Mouse (Mus musculus): ENCODE measurements around the gene Unc93a2. TPM values are rescaled to one million over a fixed set of nuclear protein-coding genes. Genes with fewer than 3 reads are reported as not detected.
"Not testable (repeated sequence)": the region's sequence is repeated elsewhere in the genome, so short reads cannot be mapped to it uniquely, and the experiment has no call there.

Unc93a2 gene
- total and polyA plus RNA-seq, 3 experiments: 0.08 to 0.10 TPM; not detected in 1

DNA sequence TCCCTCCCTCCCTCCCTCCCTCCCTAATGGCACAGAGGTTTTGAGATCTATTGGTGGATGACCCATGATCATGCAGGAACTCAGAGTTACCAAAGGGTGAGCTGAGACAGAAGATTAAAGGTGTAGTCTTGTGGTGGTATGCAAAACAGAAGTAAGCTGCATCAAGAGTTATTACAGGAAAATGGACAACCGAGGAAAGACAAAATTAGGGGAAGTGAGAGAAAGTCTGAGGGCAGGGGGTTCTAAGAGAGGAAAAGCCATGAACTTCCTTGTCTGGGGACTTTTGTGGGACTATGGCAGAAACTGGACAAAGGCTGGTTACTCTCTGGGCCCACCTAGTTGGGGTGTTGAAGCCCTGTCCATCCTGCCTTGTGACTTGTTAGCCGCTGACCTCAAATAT, 11.0 kb upstream of the Unc93a2 start:
- H3K27ac ChIP-seq; H3K27me3 ChIP-seq (ENCODE audit: control insufficient read depth, insufficient read depth, low read length); H3K36me3 ChIP-seq (ENCODE audit: control insufficient read depth, insufficient read depth, low read length); H3K4me3 ChIP-seq; DNase-seq; H3K79me2 ChIP-seq (replicated peaks; ENCODE audit: control insufficient read depth, insufficient read depth, low read length); H3K9ac ChIP-seq (ENCODE audit: low read depth, low read length); intact Hi-C loops (cut with DNase I); H3K4me1 ChIP-seq (ENCODE audit: control insufficient read depth, insufficient read depth, low read length): not testable (repeated sequence)
- no CpG with 5 or more reads among the region's 2 CpGs for WGBS

DNA sequence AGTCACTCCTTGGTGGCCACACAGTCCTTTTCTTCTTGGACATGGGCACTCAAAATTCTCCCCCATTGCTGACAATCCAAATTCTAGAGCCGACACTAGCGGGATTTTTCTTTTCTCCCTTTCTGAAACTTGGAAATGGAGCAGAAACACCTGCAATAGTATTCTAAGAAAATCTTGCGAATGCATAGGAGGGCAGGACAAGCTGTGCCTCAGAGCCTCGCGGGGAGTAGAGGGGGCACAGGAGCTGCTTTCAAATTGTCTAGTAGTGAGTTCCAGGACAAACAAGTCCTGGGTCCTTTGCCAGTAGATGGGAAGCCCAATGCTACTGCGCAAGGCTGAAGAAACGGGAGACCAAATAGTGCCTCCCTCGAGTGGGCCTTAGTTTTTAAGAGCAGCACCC, 10.4 kb upstream of the Unc93a2 start:
- intact Hi-C loops (cut with DNase I); H3K4me1 ChIP-seq (ENCODE audit: control insufficient read depth, insufficient read depth, low read length); H3K4me3 ChIP-seq; DNase-seq; H3K9ac ChIP-seq (ENCODE audit: low read depth, low read length); H3K79me2 ChIP-seq (replicated peaks; ENCODE audit: control insufficient read depth, insufficient read depth, low read length); H3K36me3 ChIP-seq (ENCODE audit: control insufficient read depth, insufficient read depth, low read length); H3K27ac ChIP-seq; H3K27me3 ChIP-seq (ENCODE audit: control insufficient read depth, insufficient read depth, low read length): not testable (repeated sequence)
- WGBS: 92% methylated on average over 8 of the region's 8 CpGs

DNA sequence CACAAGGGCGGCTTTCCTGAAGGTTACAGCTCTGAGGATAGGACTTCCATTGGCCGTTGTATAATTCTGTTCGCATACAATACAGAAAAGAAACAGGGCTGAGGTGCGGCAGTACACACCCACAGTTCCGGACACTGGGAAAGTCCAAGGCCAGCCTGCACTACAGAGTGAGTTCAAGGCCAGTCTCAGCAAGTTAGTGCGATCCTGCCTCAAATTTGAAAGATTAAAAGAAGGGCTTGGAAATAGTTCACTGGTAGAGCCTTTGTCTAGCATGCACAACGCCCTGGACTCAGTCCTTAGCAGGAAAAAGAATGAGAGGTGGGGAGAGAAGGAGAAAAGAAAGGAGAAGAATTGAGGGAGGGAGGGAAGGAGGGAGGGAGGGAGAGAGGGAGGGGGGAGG, 9.9 kb upstream of the Unc93a2 start:
- DNase-seq; H3K36me3 ChIP-seq (ENCODE audit: control insufficient read depth, insufficient read depth, low read length); H3K27me3 ChIP-seq (ENCODE audit: control insufficient read depth, insufficient read depth, low read length); H3K4me3 ChIP-seq; H3K9ac ChIP-seq (ENCODE audit: low read depth, low read length); H3K79me2 ChIP-seq (replicated peaks; ENCODE audit: control insufficient read depth, insufficient read depth, low read length); H3K4me1 ChIP-seq (ENCODE audit: control insufficient read depth, insufficient read depth, low read length); H3K27ac ChIP-seq; intact Hi-C loops (cut with DNase I): not testable (repeated sequence)
- 89% methylated on average over 7 of the region's 7 CpGs for WGBS

DNA sequence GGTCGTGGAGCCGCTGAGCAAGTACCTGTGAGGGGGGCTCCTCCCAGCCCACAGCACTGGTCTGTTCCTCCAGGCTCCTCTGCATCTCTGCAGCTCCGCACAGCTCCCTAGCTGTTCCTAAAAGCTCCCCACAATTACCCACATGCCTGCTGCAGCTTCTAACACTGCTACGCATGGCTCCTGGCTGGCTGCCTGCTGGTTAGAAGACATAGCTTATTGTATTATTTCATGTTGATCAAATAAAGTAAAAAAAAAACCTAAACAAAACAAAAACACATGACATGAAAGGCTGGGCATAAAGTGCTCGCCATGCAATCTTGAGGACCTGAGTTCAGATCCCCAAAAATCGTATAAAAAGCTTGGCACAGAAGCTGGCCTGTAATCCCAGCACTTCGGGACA, 4.6 kb upstream of the Unc93a2 start:
- DNase-seq; intact Hi-C loops (cut with DNase I): not testable (repeated sequence)
- WGBS: 79% methylated on average over 7 of the region's 7 CpGs

DNA sequence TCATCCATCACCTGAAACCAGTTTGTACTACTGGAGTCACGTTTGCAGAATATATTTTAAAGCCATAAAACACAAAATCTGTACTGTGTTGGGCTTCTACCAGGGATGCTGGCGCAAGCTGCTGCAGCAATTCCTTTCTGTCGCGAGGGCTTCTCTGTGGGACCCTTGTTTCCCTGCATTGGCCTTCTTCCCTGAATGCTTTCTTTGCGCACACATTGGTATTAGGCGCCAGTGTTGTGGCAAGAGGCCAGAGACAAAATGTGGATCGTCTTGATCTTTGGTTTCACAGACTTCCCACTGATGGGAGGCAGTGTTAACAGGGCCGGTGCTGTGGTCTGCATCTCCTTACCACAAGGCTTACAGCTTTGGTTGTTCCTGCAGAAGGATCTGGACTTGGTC, 3.7 kb upstream of the Unc93a2 start:
- intact Hi-C loops (cut with DNase I); H3K9ac ChIP-seq (ENCODE audit: low read depth, low read length); H3K4me3 ChIP-seq; H3K27ac ChIP-seq; H3K27me3 ChIP-seq (ENCODE audit: control insufficient read depth, insufficient read depth, low read length); DNase-seq; H3K36me3 ChIP-seq (ENCODE audit: control insufficient read depth, insufficient read depth, low read length); H3K79me2 ChIP-seq (replicated peaks; ENCODE audit: control insufficient read depth, insufficient read depth, low read length); H3K4me1 ChIP-seq (ENCODE audit: control insufficient read depth, insufficient read depth, low read length): not testable (repeated sequence)
- 75% methylated on average over 8 of the region's 8 CpGs for WGBS

More for the DNA sequence above, 4.6 kb upstream of the Unc93a2 start:
- not testable (repeated sequence) for H3K27ac ChIP-seq; H3K36me3 ChIP-seq (ENCODE audit: control insufficient read depth, insufficient read depth, low read length); H3K79me2 ChIP-seq (replicated peaks; ENCODE audit: control insufficient read depth, insufficient read depth, low read length); H3K27me3 ChIP-seq (ENCODE audit: control insufficient read depth, insufficient read depth, low read length); H3K4me1 ChIP-seq (ENCODE audit: control insufficient read depth, insufficient read depth, low read length); H3K9ac ChIP-seq (ENCODE audit: low read depth, low read length); H3K4me3 ChIP-seq

DNA sequence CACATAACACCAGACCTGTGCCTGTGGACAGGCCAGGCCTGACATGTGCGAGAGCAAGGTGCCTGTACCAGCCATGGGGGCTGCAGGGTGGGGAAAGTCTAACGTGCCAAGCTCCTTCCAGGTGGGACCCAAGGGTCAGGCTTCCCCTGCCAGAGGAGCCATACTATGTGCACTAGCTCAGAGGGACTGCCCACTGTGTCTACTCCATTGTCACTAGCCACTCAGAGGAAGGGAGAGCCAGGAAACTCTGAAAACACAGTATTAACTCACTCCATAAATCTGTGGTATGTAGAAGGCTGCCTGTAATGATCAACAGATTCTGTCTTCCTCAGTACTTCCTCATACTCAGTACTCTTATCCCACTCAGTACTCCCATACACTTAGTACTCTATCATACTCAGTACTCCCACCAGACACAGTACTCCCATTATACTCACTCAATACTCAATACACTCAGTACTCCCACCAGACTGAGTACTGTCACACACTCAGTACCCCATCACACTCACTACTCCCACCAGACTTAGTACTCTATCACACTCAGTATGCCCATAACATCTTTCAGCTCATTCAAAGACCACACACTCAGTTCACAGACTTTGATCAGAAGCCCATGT, 3.2 kb upstream of the Unc93a2 start:
- H3K79me2 ChIP-seq (replicated peaks; ENCODE audit: control insufficient read depth, insufficient read depth, low read length); H3K4me3 ChIP-seq; H3K4me1 ChIP-seq (ENCODE audit: control insufficient read depth, insufficient read depth, low read length); DNase-seq; H3K27ac ChIP-seq; intact Hi-C loops (cut with DNase I); H3K36me3 ChIP-seq (ENCODE audit: control insufficient read depth, insufficient read depth, low read length); H3K9ac ChIP-seq (ENCODE audit: low read depth, low read length); H3K27me3 ChIP-seq (ENCODE audit: control insufficient read depth, insufficient read depth, low read length): not testable (repeated sequence)
- WGBS: no CpG with 5 or more reads among the region's 2 CpGs

DNA sequence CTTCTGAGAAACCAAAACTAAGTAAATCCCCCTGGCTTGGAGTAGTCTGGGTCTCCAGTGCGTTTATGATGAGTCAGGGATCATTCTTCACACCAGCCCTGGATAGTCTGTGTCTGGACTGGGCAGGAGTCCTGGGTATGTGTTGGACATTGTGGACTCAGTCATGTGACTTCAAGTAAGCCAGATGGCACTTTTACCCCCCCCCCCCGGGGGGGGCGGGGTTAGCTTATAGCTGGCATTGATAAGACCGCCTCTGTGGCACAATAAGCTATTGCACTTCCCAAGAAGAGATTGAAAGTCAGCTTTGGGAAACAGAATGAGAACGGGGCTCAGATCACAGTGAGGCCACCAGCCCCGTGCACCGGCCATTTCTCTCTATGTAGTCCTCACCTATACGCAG, 752 bp upstream of the Unc93a2 start:
- H3K9ac ChIP-seq (ENCODE audit: low read depth, low read length); intact Hi-C loops (cut with DNase I); H3K27me3 ChIP-seq (ENCODE audit: control insufficient read depth, insufficient read depth, low read length); H3K4me3 ChIP-seq; DNase-seq; H3K79me2 ChIP-seq (replicated peaks; ENCODE audit: control insufficient read depth, insufficient read depth, low read length); H3K4me1 ChIP-seq (ENCODE audit: control insufficient read depth, insufficient read depth, low read length); H3K36me3 ChIP-seq (ENCODE audit: control insufficient read depth, insufficient read depth, low read length); H3K27ac ChIP-seq: not testable (repeated sequence)
- WGBS: 65% methylated on average over 8 of the region's 8 CpGs

DNA sequence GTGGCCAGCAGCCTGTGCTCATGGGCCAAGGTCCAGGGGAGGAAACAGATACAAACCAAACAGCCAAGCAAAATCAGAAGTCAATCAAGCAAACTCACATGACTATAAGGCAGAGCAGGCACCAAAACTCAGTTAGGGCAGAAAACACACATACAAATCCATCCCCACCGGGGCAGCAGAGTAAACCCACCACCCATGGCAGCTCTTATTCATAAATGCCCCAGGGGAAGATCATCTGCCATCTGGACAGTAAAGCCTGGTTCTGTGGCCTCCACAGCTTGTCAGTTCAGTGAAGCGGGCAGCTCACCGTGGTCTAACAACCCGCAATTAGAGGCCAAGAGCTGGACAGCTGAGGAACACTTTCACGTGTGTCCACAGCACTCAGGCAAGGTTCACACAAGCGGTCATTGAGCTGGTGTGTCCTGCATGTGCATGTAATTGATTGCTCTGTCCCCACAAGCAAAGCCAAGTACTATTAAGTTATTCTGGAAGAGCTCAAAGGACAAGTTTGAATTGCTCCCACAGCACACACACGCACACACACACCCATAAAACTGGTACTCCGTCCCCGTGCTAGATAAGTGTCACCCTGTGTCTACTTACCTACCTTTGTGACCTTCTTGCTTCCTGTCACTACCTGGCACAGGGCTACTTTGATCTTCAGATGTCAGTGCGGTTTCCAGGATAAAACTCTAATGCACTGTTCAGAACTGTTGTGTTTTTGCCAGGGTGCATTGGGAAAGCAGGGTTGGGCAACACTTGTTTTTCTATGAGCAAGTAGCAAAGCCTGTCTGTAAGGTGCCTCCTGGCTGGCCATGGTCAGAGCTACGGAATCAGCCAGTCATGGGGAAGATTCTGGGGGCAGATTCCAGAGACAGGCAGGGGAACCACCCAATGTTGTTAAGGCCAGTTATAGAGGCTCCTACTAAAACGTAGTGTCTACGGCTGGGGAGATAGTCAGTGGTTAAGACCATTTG, 1.8 kb downstream of the Unc93a2 start:
- H3K79me2 ChIP-seq (replicated peaks; ENCODE audit: control insufficient read depth, insufficient read depth, low read length); H3K4me3 ChIP-seq; H3K4me1 ChIP-seq (ENCODE audit: control insufficient read depth, insufficient read depth, low read length); intact Hi-C loops (cut with DNase I); H3K27ac ChIP-seq; H3K9ac ChIP-seq (ENCODE audit: low read depth, low read length); H3K27me3 ChIP-seq (ENCODE audit: control insufficient read depth, insufficient read depth, low read length); DNase-seq; H3K36me3 ChIP-seq (ENCODE audit: control insufficient read depth, insufficient read depth, low read length): not testable (repeated sequence)
- WGBS: 88% methylated on average over 12 of the region's 13 CpGs

DNA sequence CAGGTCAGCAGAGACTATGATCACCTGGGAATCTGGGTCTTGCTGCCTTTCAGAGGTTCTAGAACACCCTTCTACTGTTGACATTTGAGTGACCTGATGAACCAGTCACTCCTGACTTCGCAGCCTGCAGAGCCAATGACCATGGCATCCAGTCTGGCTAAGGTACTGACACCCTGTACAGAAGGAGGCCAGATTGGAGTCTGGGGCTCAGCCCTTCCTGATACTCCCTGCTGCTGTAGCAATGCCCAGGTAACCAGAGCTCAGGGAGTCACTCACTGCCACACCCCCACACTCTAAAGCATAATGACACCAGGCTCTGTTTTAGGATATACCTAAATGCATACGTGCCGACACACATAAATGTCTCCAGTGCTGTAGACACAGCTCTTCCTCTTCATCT, 2.6 kb downstream of the Unc93a2 start:
- H3K27me3 ChIP-seq (ENCODE audit: control insufficient read depth, insufficient read depth, low read length); H3K36me3 ChIP-seq (ENCODE audit: control insufficient read depth, insufficient read depth, low read length); H3K4me1 ChIP-seq (ENCODE audit: control insufficient read depth, insufficient read depth, low read length); H3K27ac ChIP-seq; DNase-seq; intact Hi-C loops (cut with DNase I); H3K9ac ChIP-seq (ENCODE audit: low read depth, low read length); H3K4me3 ChIP-seq; H3K79me2 ChIP-seq (replicated peaks; ENCODE audit: control insufficient read depth, insufficient read depth, low read length): not testable (repeated sequence)
- WGBS: 74% methylated on average over 1 of the region's 3 CpGs

DNA sequence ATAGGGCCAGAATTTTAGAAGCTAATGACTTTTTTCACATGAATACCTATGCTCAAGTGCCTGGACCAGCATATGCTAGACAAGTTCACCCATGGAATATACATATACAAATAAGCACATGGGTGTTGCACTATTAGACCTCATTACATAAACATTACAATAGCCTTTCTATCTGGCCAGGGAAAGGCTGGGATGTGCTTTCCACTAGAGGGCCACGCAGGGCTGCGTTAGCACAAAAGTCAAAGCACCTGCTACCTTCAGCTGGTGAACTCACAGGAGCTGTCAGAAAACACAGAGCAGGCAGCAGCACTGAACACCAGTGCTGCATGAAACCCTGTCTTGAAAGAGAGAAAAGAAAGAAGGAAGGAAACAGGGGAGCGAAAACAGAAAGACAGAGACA, 7.4 kb downstream of the Unc93a2 start:
- intact Hi-C loops (cut with DNase I); H3K27me3 ChIP-seq (ENCODE audit: control insufficient read depth, insufficient read depth, low read length); H3K4me1 ChIP-seq (ENCODE audit: control insufficient read depth, insufficient read depth, low read length); H3K79me2 ChIP-seq (replicated peaks; ENCODE audit: control insufficient read depth, insufficient read depth, low read length); H3K36me3 ChIP-seq (ENCODE audit: control insufficient read depth, insufficient read depth, low read length); H3K4me3 ChIP-seq; DNase-seq; H3K27ac ChIP-seq; H3K9ac ChIP-seq (ENCODE audit: low read depth, low read length): not testable (repeated sequence)
- WGBS: 26% methylated on average over 2 of the region's 3 CpGs

Measured in heart, adult 2 months (tissue).